Mouse (Mus musculus): Measurements from ENCODE around the gene Sdc3.

The Sdc3 gene

GRCm38 (mm10) chr4:130792376-130793179 is at the start of gene Sdc3:
Gene Sdc3 (plus strand): TSS chr4:130792537.
- no peak for DNase-seq (ENCODE audit: low read depth, low spot score)

- no peak for DNase-seq (ENCODE audit: low read depth, low spot score)
These were observed 48.3 kb upstream of the Sdc3 start for GRCm38 (mm10) chr4:130744058-130744457.

DNA sequence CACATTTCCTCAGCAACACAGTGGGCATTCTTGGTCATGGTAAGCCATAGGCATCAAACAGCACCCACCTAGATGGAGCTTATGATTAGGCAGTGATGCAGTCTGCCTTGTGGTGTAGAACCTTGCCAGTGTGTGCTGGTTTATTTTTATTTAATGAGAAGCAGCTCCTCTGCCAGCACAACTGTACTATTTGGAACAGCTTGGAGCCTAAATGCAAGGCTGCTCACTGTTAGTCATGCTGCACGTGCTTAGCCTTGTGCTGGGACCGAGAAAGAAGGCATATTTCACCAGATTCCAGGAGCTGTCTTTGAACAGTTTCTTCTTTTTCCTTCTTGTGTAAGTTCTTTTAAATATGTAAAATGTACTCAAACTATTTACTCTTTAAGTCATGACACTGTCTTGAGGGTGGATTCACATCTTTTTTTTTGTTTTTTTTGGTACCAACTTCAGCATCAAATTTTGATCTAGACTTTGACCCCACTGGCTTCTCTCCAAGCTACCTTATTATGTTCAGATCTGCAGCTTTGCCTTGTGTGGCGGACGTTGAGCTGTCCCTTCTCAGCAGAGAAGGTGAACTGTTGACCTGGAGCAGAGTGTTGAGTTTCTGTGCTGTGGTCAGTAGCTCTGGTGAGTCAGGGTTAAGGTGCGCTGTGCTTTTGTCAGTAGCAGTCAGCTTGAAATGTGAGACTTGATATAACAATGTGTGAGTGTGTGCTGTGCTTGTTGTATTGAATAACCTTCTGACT is 46.6 kb upstream of the Sdc3 start:
- no peak for DNase-seq (ENCODE audit: low read depth, low spot score)

GRCm38 (mm10) chr4:130749566-130749965 is 42.8 kb upstream of the Sdc3 start:
- DNase-seq (ENCODE audit: low read depth, low spot score): peak; percentile 41

GRCm38 (mm10) chr4:130751966-130752365 is 40.4 kb upstream of the Sdc3 start:
- no peak for DNase-seq (ENCODE audit: low read depth, low spot score)

DNA sequence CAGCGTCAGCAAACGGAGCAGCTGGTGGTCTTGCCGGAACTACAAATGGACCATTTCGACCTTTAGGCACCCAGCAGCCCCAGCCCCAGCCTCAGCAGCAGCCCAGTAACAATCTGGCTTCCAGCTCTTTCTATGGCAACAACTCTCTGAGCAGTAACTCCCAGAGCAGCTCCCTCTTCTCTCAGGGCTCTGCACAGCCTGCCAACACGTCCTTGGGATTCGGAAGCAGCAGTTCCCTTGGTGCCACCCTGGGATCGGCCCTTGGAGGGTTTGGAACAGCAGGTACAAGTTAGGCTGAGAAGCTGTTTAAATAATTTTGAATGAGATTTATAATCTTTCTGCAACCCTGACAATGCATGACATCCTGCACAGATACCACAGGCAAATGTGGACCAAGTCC is 39.7 kb upstream of the Sdc3 start:
- no peak for DNase-seq (ENCODE audit: low read depth, low spot score)

GRCm38 (mm10) chr4:130753755-130754154 is 38.6 kb upstream of the Sdc3 start:
- no peak for DNase-seq (ENCODE audit: low read depth, low spot score)

DNA sequence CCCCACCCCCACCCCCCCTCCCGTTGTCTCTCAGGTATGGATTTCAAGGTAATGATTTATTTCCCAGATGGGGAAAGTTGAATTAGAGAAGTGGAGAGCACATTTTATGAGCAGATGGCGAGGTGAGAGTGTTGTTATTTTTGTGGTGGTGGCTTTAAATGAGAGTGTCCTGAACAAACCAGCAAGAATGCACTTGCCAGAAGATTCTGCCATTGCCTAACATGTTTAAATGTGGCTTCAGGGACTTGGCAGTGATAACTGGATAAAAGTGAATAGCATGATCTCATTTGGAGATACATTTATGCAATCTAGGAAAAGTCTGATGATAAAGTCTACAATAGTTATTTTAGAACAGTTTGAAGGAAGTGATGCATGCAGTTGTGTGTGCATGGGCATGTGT is 37.6 kb upstream of the Sdc3 start:
- DNase-seq (ENCODE audit: low read depth, low spot score): no peak

GRCm38 (mm10) chr4:130759875-130760274 is 32.5 kb upstream of the Sdc3 start:
- DNase-seq (ENCODE audit: low read depth, low spot score): no peak

GRCm38 (mm10) chr4:130761809-130762208 is 30.5 kb upstream of the Sdc3 start:
- no peak for DNase-seq (ENCODE audit: low read depth, low spot score)

DNA sequence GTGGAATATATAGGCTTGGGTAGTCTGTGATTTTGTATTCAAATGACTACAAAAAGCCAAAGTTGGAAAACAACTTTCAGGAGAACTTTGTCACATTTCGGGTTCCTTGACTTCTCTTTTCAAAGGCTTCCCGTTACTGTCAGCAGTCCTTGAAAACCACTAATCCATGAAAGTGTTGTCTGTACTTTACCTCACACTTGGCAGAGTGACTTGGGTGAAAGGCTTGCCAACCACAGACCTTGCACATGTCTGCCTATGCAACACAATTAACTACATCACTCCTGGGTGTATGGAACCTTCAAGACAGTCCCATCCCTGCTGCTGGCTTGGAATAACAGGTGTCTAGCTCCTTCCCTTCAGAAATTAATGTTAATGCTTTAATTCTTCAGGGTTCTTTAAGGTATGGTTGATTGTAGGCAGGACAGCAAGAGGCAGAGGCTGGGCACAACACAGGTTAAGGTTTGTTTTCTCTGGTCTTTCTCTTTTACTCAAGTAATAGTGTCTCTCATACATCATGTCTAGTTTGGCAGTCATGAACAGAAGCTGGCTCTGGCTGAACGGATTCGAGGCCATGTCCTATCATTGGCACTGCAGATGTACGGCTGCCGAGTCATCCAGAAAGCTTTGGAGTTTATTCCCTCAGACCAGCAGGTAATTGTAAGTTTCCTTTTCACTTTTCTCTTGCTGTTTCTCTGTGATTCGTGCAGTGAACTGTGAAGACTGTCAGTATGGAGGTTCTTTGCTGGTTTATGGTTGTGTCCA is 26.8 kb upstream of the Sdc3 start:
- no peak for DNase-seq (ENCODE audit: low read depth, low spot score)

- no peak for DNase-seq (ENCODE audit: low read depth, low spot score)
These were observed 25.9 kb upstream of the Sdc3 start for GRCm38 (mm10) chr4:130766387-130766786.

DNA sequence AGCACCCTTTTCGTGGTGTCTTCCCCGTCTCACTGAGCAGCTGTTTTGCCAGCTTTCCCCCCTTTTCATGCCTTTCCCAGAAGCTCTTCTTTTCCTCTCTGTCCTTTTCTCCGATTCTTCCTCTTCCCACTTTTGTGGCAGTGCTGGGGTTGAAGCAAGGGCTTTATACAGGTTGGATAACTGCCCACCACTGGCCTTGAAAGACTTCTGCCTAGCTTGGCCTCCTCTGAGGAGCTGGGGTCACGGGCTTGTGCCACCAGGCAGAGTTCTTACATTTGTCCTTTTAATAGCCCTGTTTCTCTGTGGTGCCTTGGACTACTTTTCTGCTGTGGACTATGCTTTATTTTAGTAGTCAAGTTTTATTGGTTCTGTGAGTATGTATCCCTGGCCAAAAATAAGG is 25.4 kb upstream of the Sdc3 start:
- DNase-seq (ENCODE audit: low read depth, low spot score): no peak

DNA sequence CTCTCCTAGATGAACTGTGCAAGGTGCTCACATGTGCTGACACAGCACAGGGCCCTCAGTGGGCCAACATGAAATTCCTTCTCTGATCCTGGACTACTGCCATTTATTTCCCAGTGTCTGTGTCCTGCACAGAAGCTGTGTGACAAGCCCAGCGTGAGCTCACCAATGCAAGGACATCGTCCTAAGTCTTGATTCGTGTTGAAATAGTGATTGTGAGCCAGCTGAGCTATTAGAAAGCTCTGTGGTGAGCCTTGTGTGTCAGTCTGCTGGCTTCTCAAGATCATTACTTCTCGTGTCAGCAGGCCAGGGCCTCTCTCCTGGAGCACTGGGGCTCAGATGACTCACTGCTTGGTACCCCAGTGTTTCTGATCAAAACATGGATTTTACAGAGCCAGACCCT is 18.4 kb upstream of the Sdc3 start:
- no peak for DNase-seq (ENCODE audit: low read depth, low spot score)

GRCm38 (mm10) chr4:130774822-130775221 is 17.5 kb upstream of the Sdc3 start:
- DNase-seq (ENCODE audit: low read depth, low spot score): no peak

- DNase-seq (ENCODE audit: low read depth, low spot score): no peak
These were observed 14.7 kb upstream of the Sdc3 start for GRCm38 (mm10) chr4:130777647-130778046.

GRCm38 (mm10) chr4:130779037-130779436 is 13.3 kb upstream of the Sdc3 start:
- no peak for DNase-seq (ENCODE audit: low read depth, low spot score)

DNA sequence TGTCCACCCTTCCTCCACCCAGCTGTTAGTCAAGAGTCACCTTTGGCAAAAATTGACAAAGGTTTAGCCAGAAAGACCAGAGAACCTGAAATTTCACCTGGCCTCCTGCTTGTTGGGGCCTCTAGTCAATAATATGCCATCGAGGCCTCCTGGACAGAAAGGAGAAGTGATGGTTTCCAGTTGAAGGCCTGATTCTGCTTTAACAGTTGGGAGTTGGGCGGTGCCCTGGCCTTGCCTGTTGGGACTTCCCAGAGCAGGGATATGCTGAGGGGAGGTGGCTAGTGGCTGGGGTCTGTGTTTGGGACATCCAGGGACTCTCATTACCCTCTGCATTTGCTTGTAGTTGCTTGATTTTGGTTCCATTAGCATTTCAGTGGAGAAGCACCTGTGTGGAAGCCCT is 9.8 kb upstream of the Sdc3 start:
- DNase-seq (ENCODE audit: low read depth, low spot score): peak; percentile 20

GRCm38 (mm10) chr4:130784755-130785154 is 7.6 kb upstream of the Sdc3 start:
- DNase-seq (ENCODE audit: low read depth, low spot score): peak; percentile 57

- no peak for DNase-seq (ENCODE audit: low read depth, low spot score)
These were observed 4.8 kb upstream of the Sdc3 start for GRCm38 (mm10) chr4:130787530-130787929.

GRCm38 (mm10) chr4:130790180-130790579 is 2.2 kb upstream of the Sdc3 start:
- peak; percentile 71 for DNase-seq (ENCODE audit: low read depth, low spot score)

GRCm38 (mm10) chr4:130791811-130792375 is 444 bp upstream of the Sdc3 start:
- DNase-seq (ENCODE audit: low read depth, low spot score): no peak
